9 mouse cellular contexts compared by ENCODE assay signal in the genomic region with DNA sequence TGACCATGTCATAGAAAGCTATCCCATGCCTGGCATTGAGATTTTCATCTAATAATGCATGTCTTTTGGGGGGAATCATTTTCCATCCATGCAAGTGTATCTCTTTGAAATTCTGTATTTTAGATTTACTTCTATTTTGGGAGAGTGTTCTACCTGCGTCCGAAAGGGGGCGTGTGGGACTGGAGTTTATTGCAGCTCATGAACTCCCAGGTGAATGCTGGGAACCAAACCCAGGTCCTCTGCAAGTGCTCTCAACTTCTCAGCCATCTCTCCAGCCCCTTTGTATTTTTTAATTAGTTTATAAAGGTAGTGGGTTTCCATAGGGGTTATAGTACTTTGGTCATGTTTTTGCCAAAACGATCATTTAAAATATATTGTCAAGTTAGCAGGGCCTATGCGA. TPM values are rescaled to one million over a fixed set of nuclear protein-coding genes. Genes with fewer than 3 reads are reported as not detected.
DNase-seq lines count a peak whose midpoint lies in the region; ATAC-seq and TF ChIP-seq lines count a peak whose summit lies in the region.
"Had no signal": no experiment of that assay in that cellular context is flagged by ENCODE, and none has a peak within 500 bp of the region (broad histone marks: within the 10 kb centered on the region; RNA-seq: fewer than 3 reads in every experiment).

No protein-coding gene starts in this region.

- H3K27ac ChIP-seq in kidney, embryonic 14.5 days (ENCODE audit: low read depth, low read length), result peak overlapping the region; percentile 70; the same call in 1 of the 2 replicates
- H3K27ac ChIP-seq in MEL (ENCODE audit: control insufficient read depth, low read depth, low read length), result peak overlapping the region; percentile 93
- H3K27ac ChIP-seq in hindbrain, embryonic 11.5 days (ENCODE audit: low read depth, low read length), result no peak overlapping the region
- no peak overlapping the region for H3K27ac ChIP-seq in macrophage

- no peak overlapping the region; the same call in 1 of the 2 replicates for H3K4me3 ChIP-seq in kidney, embryonic 14.5 days (ENCODE audit: low read length)
- H3K4me3 ChIP-seq in MEL (ENCODE audit: control insufficient read depth in 1 of 2, insufficient read depth in 1 of 2, low read depth in 2 of 2, low read length in 2 of 2) (peak overlapping the region in 1 of 2 experiments; percentile 61; a peak in 2 of 4 replicates), macrophage (ENCODE audit: inconsistent target) (peak overlapping the region; percentile 42; the same call in 1 of the 2 replicates)
- no peak overlapping the region for H3K4me3 ChIP-seq in hindbrain, embryonic 11.5 days (ENCODE audit: low read depth, low read length)

- peaks cover 8% of the 10 kb centered on the region; the same call in 1 of the 2 replicates for H3K4me1 ChIP-seq in kidney, embryonic 14.5 days (ENCODE audit: control insufficient read depth, insufficient read depth, low read length)
- H3K4me1 ChIP-seq in MEL (ENCODE audit: control insufficient read depth in 1 of 2, insufficient read depth in 2 of 2, low read length in 2 of 2), result peaks cover 0 to 5% of the 10 kb centered on the region in 2 experiments; a peak in 2 of 4 replicates
- peaks cover 4% of the 10 kb centered on the region; the same call in 1 of the 2 replicates for H3K4me1 ChIP-seq in hindbrain, embryonic 11.5 days (replicated peaks; ENCODE audit: control insufficient read depth, insufficient read depth, low read length)

- H3K36me3 ChIP-seq in kidney, embryonic 14.5 days (ENCODE audit: control insufficient read depth, insufficient read depth, low read length), result no peaks in the 10 kb centered on the region
- H3K36me3 ChIP-seq in MEL (ENCODE audit: control insufficient read depth in 1 of 2, insufficient read depth in 2 of 2, low read length in 2 of 2) (peaks cover 0 to 9% of the 10 kb centered on the region in 2 experiments; a peak in 2 of 4 replicates), macrophage (ENCODE audit: inconsistent target) (no peaks in the 10 kb centered on the region)
- no peaks in the 10 kb centered on the region for H3K36me3 ChIP-seq in hindbrain, embryonic 11.5 days (ENCODE audit: control insufficient read depth, insufficient read depth, low read length)

- H3K4me2 ChIP-seq in kidney, embryonic 14.5 days (replicated peaks; ENCODE audit: low read depth, low read length), result peak overlapping the region; percentile 89; the same call in 1 of the 2 replicates
- peak overlapping the region; percentile 55 for H3K4me2 ChIP-seq in hindbrain, embryonic 11.5 days (replicated peaks; ENCODE audit: low read depth, low read length)

- DNase-seq in kidney, adult 18-20 months, result no peak
- DNase-seq in MEL (ENCODE audit: low read depth, low spot score), result peak; percentile 65
- no peak for DNase-seq in hindbrain, embryonic 11.5 days (ENCODE audit: low spot score)
- no peak for DNase-seq in left cerebral cortex, adult 18-20 months (ENCODE audit: low spot score in 2 of 2)
- no peak for DNase-seq in spleen, adult 18-20 months
- no peak for DNase-seq in ovary, adult 18-20 months (ENCODE audit: low spot score)

- TF ChIP-seq EP300 in MEL (IDR thresholded peaks at IDR 0.05; ENCODE audit: low read depth in 1 of 2, low read length in 2 of 2), result no peak

- no peaks in the 10 kb centered on the region for H3K27me3 ChIP-seq in kidney, embryonic 14.5 days (ENCODE audit: control insufficient read depth, insufficient read depth, low read length)
- H3K27me3 ChIP-seq in MEL (ENCODE audit: control insufficient read depth in 1 of 2, insufficient read depth in 2 of 2, low read length in 2 of 2), result no peaks in the 10 kb centered on the region
- H3K27me3 ChIP-seq in hindbrain, embryonic 11.5 days (ENCODE audit: control insufficient read depth, insufficient read depth, low read length), result peaks cover 3% of the 10 kb centered on the region; the same call in 1 of the 2 replicates

- H3K79me2 ChIP-seq in MEL (ENCODE audit: control insufficient read depth, insufficient read depth, low read length, poor library complexity) (peaks cover 29% of the 10 kb centered on the region), macrophage (ENCODE audit: inconsistent target) (peaks cover 37% of the 10 kb centered on the region)

- no peak for TF ChIP-seq POLR2A in MEL (IDR thresholded peaks at IDR 0.05; ENCODE audit: control insufficient read depth in 1 of 2, insufficient read depth in 1 of 2, low read depth in 1 of 2, low read length in 2 of 2, poor library complexity in 1 of 2)

- no peaks in the 10 kb centered on the region for H3K9me3 ChIP-seq in kidney, embryonic 14.5 days (ENCODE audit: control insufficient read depth, low read length)
- H3K9me3 ChIP-seq in MEL (replicated peaks; ENCODE audit: insufficient read depth, low read length), result no peaks in the 10 kb centered on the region
- H3K9me3 ChIP-seq in hindbrain, embryonic 11.5 days (ENCODE audit: control insufficient read depth, low read length), result no peaks in the 10 kb centered on the region

- peak; percentile 19 to 49 (median 37); a peak in 5 of 6 replicates for TF ChIP-seq CTCF in MEL (IDR thresholded peaks at IDR 0.05 in 2 of 3, conservative IDR thresholded peaks at IDR 0.05 in 1 of 3; ENCODE audit: control insufficient read depth in 1 of 3, insufficient read depth in 1 of 3, low read depth in 2 of 3, low read length in 3 of 3, poor library complexity in 1 of 3, severe bottlenecking in 1 of 3)

- H3K9ac ChIP-seq in kidney, embryonic 14.5 days (ENCODE audit: low read depth, low read length), result peak overlapping the region; percentile 87; the same call in 1 of the 2 replicates
- H3K9ac ChIP-seq in MEL (ENCODE audit: control insufficient read depth, low read depth, low read length, poor library complexity, severe bottlenecking), result peak overlapping the region; percentile 87
- H3K9ac ChIP-seq in hindbrain, embryonic 11.5 days (ENCODE audit: low read depth, low read length), result no peak overlapping the region

- 87% methylated on average over 5 of the region's 5 CpGs for WGBS in kidney, embryonic 14.5 days
- WGBS in hindbrain, embryonic 11.5 days, result 89% methylated on average over 5 of the region's 5 CpGs
- 96% methylated on average over 5 of the region's 5 CpGs for WGBS in macrophage (ENCODE audit: missing documents)

- ATAC-seq in kidney, embryonic 14.5 days (ENCODE audit: low FRiP score, low TSS enrichment), result no peak
- ATAC-seq in hindbrain, embryonic 11.5 days (ENCODE audit: low FRiP score), result no peak

- peak; percentile 12 for TF ChIP-seq RAD21 in MEL (IDR thresholded peaks at IDR 0.05; ENCODE audit: low read depth, low read length)

TF ChIP-seq in MEL, 35 proteins besides CTCF, POLR2A, EP300 and RAD21:
- 0 out of 2 replicates have a peak, but pooled peaks have one; percentile 8 for TF ChIP-seq SMC3 (IDR thresholded peaks at IDR 0.05; ENCODE audit: low read depth, low read length)
- TF ChIP-seq SIN3A (IDR thresholded peaks at IDR 0.05; ENCODE audit: low read length), result no peak
- no peak for TF ChIP-seq KAT2A (conservative IDR thresholded peaks at IDR 0.05; ENCODE audit: low read depth, low read length)

RNA-seq across cellular contexts. Expression of gene Wdr48, which starts 0.8 kb away (rescaled TPM):
- 41.8 and 58.4 TPM in 2 replicates for polyA plus RNA-seq in kidney, embryonic 14.5 days (2014; fragmentation: Nextera tagmentation; extraction: Ambion mirVana)
- total RNA-seq in MEL (2012; rRNA removed), result 31.0 and 34.1 TPM in 2 replicates
- polyA plus RNA-seq in MEL (2012; ENCODE audit: insufficient read depth in 1 of 2, insufficient read length in 2 of 2, low read depth in 1 of 2, low replicate concordance in 2 of 2, missing spikeins in 1 of 2) (10 to 100 TPM in 1 of 2 experiments, not detected in 1; 40.5 TPM), macrophage (2018) (25.1 to 40.5 TPM (median 29.3 TPM) in 3 replicates)
- 64.0 and 71.8 TPM in 2 replicates for polyA plus RNA-seq in hindbrain, embryonic 11.5 days (2014; fragmentation: Nextera tagmentation; extraction: Ambion mirVana)
- 100 to 1,000 TPM in 24 of 26 experiments, 10 to 100 TPM in 2; 92.3 to 311 (median 134) TPM for total RNA-seq in macrophage (2018; cell fraction: chromatin; rRNA removed)
- total RNA-seq in macrophage (2018; cell fraction: cytosol; rRNA removed), result 10 to 100 TPM; 29.0 to 47.5 (median 32.7) TPM
- 100 to 1,000 TPM in 7 of 26 experiments, 10 to 100 TPM in 19; 51.1 to 167 (median 78.9) TPM for total RNA-seq in macrophage (2018; cell fraction: nucleus; rRNA removed)
- total RNA-seq in left cerebral cortex, adult 18-20 months (2021), result 10 to 100 TPM; 76.0 to 76.9 TPM

RNA-seq across cellular contexts. Expression of gene Gorasp1, which starts 43.5 kb away (rescaled TPM):
- 17.8 and 22.1 TPM in 2 replicates for polyA plus RNA-seq in kidney, embryonic 14.5 days (2014; fragmentation: Nextera tagmentation; extraction: Ambion mirVana)
- 15.8 and 18.3 TPM in 2 replicates for total RNA-seq in MEL (2012; rRNA removed)
- polyA plus RNA-seq in MEL (2012; ENCODE audit: insufficient read depth in 1 of 2, insufficient read length in 2 of 2, low read depth in 1 of 2, low replicate concordance in 2 of 2, missing spikeins in 1 of 2) (10 to 100 TPM in 1 of 2 experiments, not detected in 1; 21.9 TPM), macrophage (2018) (5.6 to 12.2 TPM (median 9.6 TPM) in 3 replicates)
- 17.3 and 18.5 TPM in 2 replicates for polyA plus RNA-seq in hindbrain, embryonic 11.5 days (2014; fragmentation: Nextera tagmentation; extraction: Ambion mirVana)
- 10 to 100 TPM in 11 of 26 experiments, 1 to 10 TPM in 15; 1.7 to 16.2 (median 8.2) TPM for total RNA-seq in macrophage (2018; cell fraction: chromatin; rRNA removed)
- total RNA-seq in macrophage (2018; cell fraction: cytosol; rRNA removed), result 10 to 100 TPM in 14 of 26 experiments, 1 to 10 TPM in 12; 4.2 to 15.1 (median 10.6) TPM
- 10 to 100 TPM in 9 of 26 experiments, 1 to 10 TPM in 17; 2.4 to 24.8 (median 6.7) TPM for total RNA-seq in macrophage (2018; cell fraction: nucleus; rRNA removed)
- total RNA-seq in left cerebral cortex, adult 18-20 months (2021), result 10 to 100 TPM; 37.1 to 38.2 TPM

RNA-seq across cellular contexts. Expression of gene Ttc21a, which starts 43.5 kb away (rescaled TPM):
- polyA plus RNA-seq in kidney, embryonic 14.5 days (2014; fragmentation: Nextera tagmentation; extraction: Ambion mirVana), result 0.06 and 0.19 TPM in 2 replicates
- total RNA-seq in MEL (2012; rRNA removed), result not detected in 2 replicates
- under 1 TPM in 1 of 2 experiments, not detected in 1; 0.01 TPM for polyA plus RNA-seq in MEL (2012; ENCODE audit: insufficient read depth in 1 of 2, insufficient read length in 2 of 2, low read depth in 1 of 2, low replicate concordance in 2 of 2, missing spikeins in 1 of 2)
- polyA plus RNA-seq in hindbrain, embryonic 11.5 days (2014; fragmentation: Nextera tagmentation; extraction: Ambion mirVana), result 0.23 and 0.60 TPM in 2 replicates
- total RNA-seq in macrophage (2018; cell fraction: chromatin; rRNA removed), result 1 to 10 TPM in 15 of 26 experiments, under 1 TPM in 11; 0.25 to 7.3 (median 1.7) TPM
- 1 to 10 TPM in 4 of 26 experiments, under 1 TPM in 22; 0.03 to 1.3 (median 0.32) TPM for total RNA-seq in macrophage (2018; cell fraction: cytosol; rRNA removed)
- 1 to 10 TPM in 13 of 26 experiments, under 1 TPM in 13; 0.27 to 4.3 (median 0.97) TPM for total RNA-seq in macrophage (2018; cell fraction: nucleus; rRNA removed)
- polyA plus RNA-seq in macrophage (2018), result 0.05 to 0.09 TPM (median 0.06 TPM) in 3 replicates
- total RNA-seq in left cerebral cortex, adult 18-20 months (2021), result under 1 TPM; 0.19 to 0.49 TPM
- total RNA-seq: monocyte, adult 5-6 weeks had no signal

Comparison
In these comparisons a context has a peak if more than half of its experiments do, and no peak if none do; other contexts are left out.
1. H3K27ac ChIP-seq: peak in kidney, embryonic 14.5 days (single experiment) and MEL (single experiment); none in hindbrain, embryonic 11.5 days (single experiment) and macrophage (single experiment).